Mouse (Mus musculus) liver, postnatal 0 days (tissue): Measurements from ENCODE around the gene Vmn1r209. TPM values are rescaled to one million over a fixed set of nuclear protein-coding genes. Genes with fewer than 3 reads are reported as not detected.
"Not testable (repeated sequence)": the region's sequence is repeated elsewhere in the genome, so short reads cannot be mapped to it uniquely, and the experiment has no call there.

Experiments used
- ATAC-seq: fragments of 200-750 bp; cut with Nextera tagmentation; 2 replicates; pipeline ENCODE4 v1.8.0; 2017; ENCODE audit warnings: mild to moderate bottlenecking, moderate library complexity
- DNase-seq: peaks from one replicate; pipeline ENCODE4 v3.0.0-alpha.2; 2016
- H3K27ac ChIP-seq: fragments of 300-500 bp; sonication (generic); 2 replicates; pipeline ENCODE4 v1.5.1; 2014; ENCODE audit warnings: antibody characterized with exemption, moderate library complexity, mild to moderate bottlenecking, low read depth
- H3K27me3 ChIP-seq: fragments of 300-500 bp; sonication (generic); 2 replicates; pipeline ENCODE4 v1.6.1; 2014; ENCODE audit warnings: low read length, control low read depth, mixed read lengths; ENCODE audit not compliant: insufficient read depth
- H3K36me3 ChIP-seq: fragments of 300-500 bp; sonication (generic); replicated peaks from 2 replicates; pipeline ENCODE4 v1.6.1; 2014; ENCODE audit warnings: mild to moderate bottlenecking, control low read depth, low read length, moderate library complexity, mixed read lengths; ENCODE audit not compliant: insufficient read depth
- H3K4me1 ChIP-seq: fragments of 300-500 bp; sonication (generic); 2 replicates; pipeline ENCODE4 v1.6.1; 2014; ENCODE audit warnings: antibody characterized with exemption, mild to moderate bottlenecking, control low read depth; ENCODE audit not compliant: insufficient read depth
- H3K4me2 ChIP-seq: fragments of 300-500 bp; sonication (generic); 2 replicates; pipeline ENCODE4 v1.6.1; 2014; ENCODE audit warnings: low read depth, mild to moderate bottlenecking, low read length, moderate library complexity, mixed read lengths
- H3K4me3 ChIP-seq: fragments of 300-500 bp; sonication (generic); 2 replicates; pipeline ENCODE4 v1.5.1; 2014; ENCODE audit warnings: low read depth, low read length
- H3K9ac ChIP-seq: fragments of 300-500 bp; sonication (generic); replicated peaks from 2 replicates; pipeline ENCODE4 v1.6.1; 2014; ENCODE audit warnings: mild to moderate bottlenecking, moderate library complexity
- H3K9me3 ChIP-seq: fragments of 300-500 bp; sonication (generic); 2 replicates; pipeline ENCODE4 v1.6.1; 2016; ENCODE audit warnings: mild to moderate bottlenecking, control low read depth, low read length, mixed read lengths
- CTCF ChIP-seq: sonication (generic); IDR thresholded peaks from 2 replicates; pipeline ENCODE4 v1.5.1; 2016; ENCODE audit warnings: antibody characterized with exemption, low read depth
- EP300 ChIP-seq: IDR thresholded peaks from 2 replicates; pipeline ENCODE4 v1.6.1; 2016; ENCODE audit warnings: antibody characterized with exemption, low read depth, mild to moderate bottlenecking
- WGBS: fragments of 180-500 bp; shearing (Covaris S2); extraction: QIAGEN DNeasy Blood & Tissue Kit; methylation state at CpG from one replicate; pipeline ENCODE4 v1.1.7; 2014; ENCODE audit not compliant: insufficient replicate concordance; 5-methylcytosine and 5-hydroxymethylcytosine counted together
- polyA plus RNA-seq: library from polyadenylated mRNA; unstranded; fragments of >200 nt; fragmentation: Nextera tagmentation; extraction: Ambion mirVana; gene quantifications from 2 replicates; pipeline ENCODE4 v1.2.1, GENCODE M21; 2015

Gene Vmn1r209
- polyA plus RNA-seq: not detected in 2 replicates

DNA sequence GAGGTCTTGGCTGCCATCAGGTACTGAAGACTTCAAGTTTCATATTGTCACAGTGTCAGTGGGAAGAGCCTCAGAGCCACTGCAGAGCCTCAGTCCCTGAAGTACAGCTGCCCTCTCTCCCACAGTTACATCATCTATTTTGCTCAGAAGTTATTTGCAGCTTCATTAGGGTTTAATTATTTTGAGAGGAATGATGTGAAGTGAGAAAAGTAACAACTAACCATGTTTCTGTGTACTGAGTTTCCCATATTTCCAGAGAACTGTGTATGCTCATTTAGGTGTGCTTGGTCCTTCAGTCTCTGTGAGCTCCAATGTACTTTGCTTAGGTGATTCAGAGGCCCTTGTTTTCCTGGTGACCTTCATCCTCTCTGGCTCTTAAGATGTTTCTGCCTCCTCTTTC, at the start of gene Vmn1r209:
Vmn1r209 (minus strand) TSS at position 101 of the 400 bp plus-strand sequence.
- not testable (repeated sequence) for H3K27ac ChIP-seq, H3K4me2 ChIP-seq, H3K4me1 ChIP-seq, H3K4me3 ChIP-seq, H3K27me3 ChIP-seq, H3K9ac ChIP-seq, H3K36me3 ChIP-seq, DNase-seq, ATAC-seq, H3K9me3 ChIP-seq

DNA sequence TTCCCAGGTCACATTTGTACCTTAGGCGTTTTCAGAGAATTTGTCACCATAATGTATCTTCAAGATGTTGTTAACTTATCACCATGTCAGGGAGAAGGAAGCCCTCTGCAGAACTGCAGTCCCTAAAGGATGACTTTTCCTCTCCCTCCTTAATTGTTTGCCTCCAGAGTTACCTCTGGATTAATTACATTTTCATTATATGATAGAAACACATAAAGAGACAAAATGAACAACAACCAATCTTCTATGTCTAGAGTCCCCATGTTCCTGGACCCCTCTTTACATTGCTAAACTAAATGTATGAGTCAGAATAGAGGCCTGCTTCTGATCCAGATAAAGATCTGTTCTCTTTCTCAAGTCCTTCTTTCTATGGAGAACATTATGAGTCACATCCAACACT, 48.0 kb upstream of the Vmn1r209 start, which contains the start of gene Vmn1r211:
Vmn1r211 (minus strand) TSS at position 101 of the 400 bp plus-strand sequence.
- Histone ChIP-seq H3K27me3 (no peaks in the 10 kb centered on the region), H3K9me3 (no peaks in the 10 kb centered on the region), H3K4me1 (no peaks in the 10 kb centered on the region), H3K36me3 (no peaks in the 10 kb centered on the region), H3K9ac (no peak within 1 kb of the TSS), H3K4me3 (no peak within 1 kb of the TSS), H3K27ac (no peak within 1 kb of the TSS), H3K4me2 (no peak within 1 kb of the TSS)
- no peak for DNase-seq
- 72% methylated on average over 1 of the region's 1 CpGs for WGBS
- no peak for ATAC-seq
- TF ChIP-seq EP300: no peak
- TF ChIP-seq CTCF: no peak

DNA sequence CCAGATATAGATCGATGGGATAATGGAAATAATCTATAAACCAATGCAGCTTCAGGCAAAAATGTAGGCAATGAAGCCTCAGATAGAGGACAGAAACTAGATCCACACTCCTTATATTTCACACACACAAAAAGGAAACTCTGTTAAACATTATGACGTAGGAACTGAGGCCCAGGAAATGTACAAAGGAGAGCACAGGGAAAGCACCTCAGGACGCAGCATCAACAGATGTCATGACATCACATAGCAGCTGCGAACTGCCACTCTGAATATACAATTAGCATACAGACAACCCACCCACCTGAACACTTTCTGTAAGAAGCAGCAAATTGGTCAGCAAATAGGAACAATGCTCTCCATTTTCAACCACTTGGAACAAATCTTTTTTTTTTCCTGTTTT, 45.3 kb upstream of the Vmn1r209 start:
- Histone ChIP-seq H3K27ac (no peak overlapping the region), H3K4me3 (no peak overlapping the region), H3K9me3 (no peaks in the 10 kb centered on the region), H3K27me3 (no peaks in the 10 kb centered on the region), H3K36me3 (no peaks in the 10 kb centered on the region), H3K4me1 (no peaks in the 10 kb centered on the region), H3K9ac (no peak overlapping the region), H3K4me2 (no peak overlapping the region)
- WGBS: 67% methylated on average over 4 of the region's 4 CpGs
- no peak for TF ChIP-seq CTCF
- TF ChIP-seq EP300: no peak
- ATAC-seq (no peak), DNase-seq (no peak)

DNA sequence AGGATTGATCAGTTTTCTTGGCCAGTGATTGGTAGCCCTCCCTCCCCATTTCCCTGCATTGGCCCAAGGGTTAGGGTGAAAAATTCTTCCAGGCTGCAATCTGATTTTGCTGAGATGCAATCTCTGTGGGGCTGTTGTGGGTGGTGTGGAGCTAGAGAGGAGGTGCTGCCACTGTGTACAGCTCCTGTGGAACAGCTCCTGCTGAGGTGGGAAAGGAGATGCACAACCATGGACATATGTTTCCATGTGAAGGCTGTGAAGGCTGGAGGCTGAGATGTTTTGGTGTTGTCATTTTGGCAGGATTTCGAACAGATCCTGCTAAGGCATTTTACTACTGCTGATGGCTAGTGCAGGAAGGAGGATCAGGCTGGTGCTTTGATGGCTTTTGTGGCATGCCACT, 37.3 kb upstream of the Vmn1r209 start:
- no peak for TF ChIP-seq CTCF
- no peak for TF ChIP-seq EP300
- Histone ChIP-seq H3K9ac (no peak overlapping the region), H3K36me3 (no peaks in the 10 kb centered on the region), H3K4me3 (no peak overlapping the region), H3K27me3 (no peaks in the 10 kb centered on the region), H3K4me1 (no peaks in the 10 kb centered on the region), H3K9me3 (no peaks in the 10 kb centered on the region), H3K27ac (no peak overlapping the region), H3K4me2 (no peak overlapping the region)
- no peak for DNase-seq
- ATAC-seq: no peak
- 73% methylated on average over 1 of the region's 1 CpGs for WGBS

DNA sequence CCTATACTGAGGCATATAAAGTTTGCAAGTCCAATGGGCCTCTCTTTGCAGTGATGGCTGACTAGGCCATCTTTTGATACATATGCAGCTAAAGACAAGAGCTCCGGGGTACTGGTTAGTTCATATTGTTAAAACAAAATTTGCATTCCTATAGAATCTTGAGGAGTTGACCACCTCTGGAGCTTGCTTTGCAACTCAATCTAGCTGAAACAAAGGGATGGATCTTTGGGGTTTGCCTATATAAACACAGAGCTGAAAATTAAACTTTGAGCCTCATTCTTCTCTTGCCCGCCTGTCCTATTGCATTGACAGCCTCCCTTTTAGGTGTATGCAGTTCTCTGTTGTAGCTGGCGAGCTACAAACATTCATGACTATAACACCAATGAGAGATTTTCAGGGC, 34.8 kb upstream of the Vmn1r209 start:
- not testable (repeated sequence) for H3K4me1 ChIP-seq, H3K4me3 ChIP-seq, H3K36me3 ChIP-seq, H3K27me3 ChIP-seq, DNase-seq, H3K9me3 ChIP-seq, ATAC-seq, H3K9ac ChIP-seq, H3K4me2 ChIP-seq, H3K27ac ChIP-seq
- WGBS: 65% methylated on average over 3 of the region's 3 CpGs

DNA sequence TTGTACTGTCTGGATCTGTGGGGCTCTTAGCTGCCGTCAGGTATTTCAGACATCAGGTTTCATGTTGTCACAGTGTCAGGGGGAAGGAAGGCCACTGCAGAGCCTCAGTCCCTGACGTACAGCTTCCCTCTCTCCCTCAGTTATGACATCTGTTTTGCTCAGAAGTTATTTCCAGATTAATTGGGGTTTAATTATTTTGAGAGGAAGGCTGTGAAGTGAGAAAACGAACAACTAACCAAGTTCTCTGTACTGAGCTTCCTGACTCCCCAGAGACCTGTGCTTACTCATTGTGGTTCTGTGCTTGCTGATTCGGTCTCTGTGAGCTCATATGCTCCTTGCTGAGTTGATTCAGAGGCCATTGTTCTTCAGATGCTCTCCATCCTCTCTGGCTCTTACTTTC, 21.8 kb upstream of the Vmn1r209 start, which contains the start of gene Vmn1r210:
Vmn1r210 (minus strand) TSS at position 101 of the 400 bp plus-strand sequence.
- H3K9me3 ChIP-seq: no peaks in the 10 kb centered on the region
- 28% methylated on average over 4 of the region's 4 CpGs for WGBS
- TF ChIP-seq CTCF (no peak), EP300 (no peak)
- no peaks in the 10 kb centered on the region for H3K27me3 ChIP-seq
- no peak within 1 kb of the TSS for H3K4me2 ChIP-seq
- H3K4me1 ChIP-seq: no peaks in the 10 kb centered on the region
- no peak within 1 kb of the TSS for H3K9ac ChIP-seq
- H3K36me3 ChIP-seq: no peaks in the 10 kb centered on the region
- no peak for DNase-seq
- no peak within 1 kb of the TSS for H3K4me3 ChIP-seq
- no peak within 1 kb of the TSS for H3K27ac ChIP-seq
- no peak for ATAC-seq

DNA sequence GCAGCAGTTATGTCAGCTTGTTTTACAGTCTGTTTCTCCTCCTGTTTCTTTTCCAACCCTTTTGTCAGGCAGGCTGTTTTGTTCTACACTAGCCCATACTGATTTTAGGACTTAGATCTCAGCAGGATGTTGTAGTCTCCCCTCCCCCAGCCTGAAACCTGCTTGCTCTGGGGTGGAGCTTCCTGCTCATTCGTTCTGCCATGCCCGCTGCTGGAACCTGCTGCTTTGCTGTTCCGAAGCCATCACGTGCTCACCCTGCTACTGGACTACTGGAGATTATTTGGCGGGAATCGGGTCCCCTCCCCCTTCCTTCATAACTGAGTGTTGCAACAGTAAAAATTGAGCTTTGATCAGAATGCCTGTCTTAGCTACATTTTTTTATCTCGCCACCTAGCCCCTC, 19.9 kb upstream of the Vmn1r209 start:
- not testable (repeated sequence) for DNase-seq, H3K27me3 ChIP-seq, H3K4me3 ChIP-seq, H3K4me1 ChIP-seq, H3K4me2 ChIP-seq, H3K9me3 ChIP-seq, H3K27ac ChIP-seq, H3K9ac ChIP-seq, ATAC-seq, H3K36me3 ChIP-seq
- WGBS: 27% methylated on average over 7 of the region's 7 CpGs

DNA sequence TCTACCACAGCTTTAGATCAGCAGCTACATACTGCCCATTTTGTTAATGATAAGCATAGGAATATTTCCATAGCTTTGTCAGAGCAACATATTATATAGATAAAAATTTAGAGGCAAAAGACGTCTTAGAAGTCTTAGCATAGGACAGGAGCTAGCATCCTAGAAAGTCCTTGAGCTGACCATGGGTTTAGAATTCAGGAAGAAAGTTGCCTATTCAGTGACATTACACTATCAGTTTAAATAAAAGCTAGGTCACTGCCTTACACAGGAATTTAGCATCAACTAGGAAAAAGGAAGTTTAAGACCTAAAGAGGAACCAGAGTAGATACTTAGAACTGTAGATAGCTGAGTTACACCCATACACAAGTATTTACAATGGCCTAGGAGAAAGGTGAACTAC, 12.1 kb upstream of the Vmn1r209 start:
- 64% methylated on average over 1 of the region's 1 CpGs for WGBS
- not testable (repeated sequence) for H3K4me3 ChIP-seq, DNase-seq, H3K36me3 ChIP-seq, H3K9me3 ChIP-seq, H3K4me2 ChIP-seq, H3K4me1 ChIP-seq, H3K27ac ChIP-seq, ATAC-seq, H3K9ac ChIP-seq, H3K27me3 ChIP-seq

DNA sequence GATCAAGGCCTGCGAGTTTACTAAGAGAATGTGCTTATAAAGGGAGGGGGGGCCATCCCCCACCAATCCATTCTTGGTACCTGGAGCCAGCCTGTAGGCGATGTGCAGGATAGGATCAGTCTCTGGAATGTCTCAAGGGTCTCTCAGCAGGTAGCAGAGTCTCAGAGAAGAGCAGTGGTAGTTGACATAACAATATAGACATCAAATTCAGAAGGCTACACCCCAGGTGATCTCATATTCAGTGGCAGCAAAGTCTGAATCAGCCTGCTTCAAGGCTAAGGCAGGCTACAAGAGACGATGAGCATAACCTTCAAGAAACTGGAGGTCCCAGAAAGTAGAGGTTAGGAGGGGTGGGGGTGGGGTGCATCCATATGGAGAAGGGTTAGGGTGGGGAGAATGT, 21.4 kb downstream of the Vmn1r209 start:
- ATAC-seq, H3K36me3 ChIP-seq, H3K27ac ChIP-seq, H3K4me3 ChIP-seq, H3K9me3 ChIP-seq, H3K9ac ChIP-seq, H3K27me3 ChIP-seq, H3K4me2 ChIP-seq, DNase-seq, H3K4me1 ChIP-seq: not testable (repeated sequence)
- WGBS: 75% methylated on average over 3 of the region's 3 CpGs

DNA sequence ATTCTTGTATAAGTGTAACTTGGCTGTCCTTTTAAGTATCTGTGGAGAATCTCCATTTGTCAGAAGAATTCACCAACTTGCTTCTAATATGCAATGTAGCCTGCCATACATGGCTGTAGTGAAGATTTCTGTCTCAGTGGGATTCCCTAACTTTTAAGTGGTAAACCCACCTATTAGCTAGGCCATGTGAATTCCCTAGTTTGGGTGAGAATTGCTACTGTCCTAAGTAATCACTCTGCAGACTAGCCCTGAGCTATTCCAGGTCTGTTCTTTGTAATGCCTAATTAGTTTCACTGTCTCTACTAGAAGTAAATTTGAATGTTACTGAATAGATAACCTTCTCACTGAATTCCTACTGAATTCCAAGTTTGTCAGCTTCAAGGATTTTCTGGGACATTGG, 25.3 kb downstream of the Vmn1r209 start:
- H3K27ac ChIP-seq, H3K27me3 ChIP-seq, ATAC-seq: not testable (repeated sequence)

More for the DNA sequence above, 25.3 kb downstream of the Vmn1r209 start:
- not testable (repeated sequence) for H3K9me3 ChIP-seq, H3K4me2 ChIP-seq, H3K36me3 ChIP-seq, H3K9ac ChIP-seq, DNase-seq, H3K4me3 ChIP-seq, H3K4me1 ChIP-seq
